Mouse (Mus musculus): ENCODE data around the gene Ppp4r3b. TPM values are rescaled to one million over a fixed set of nuclear protein-coding genes. Genes with fewer than 3 reads are reported as not detected.

The Ppp4r3b gene
- polyA plus RNA-seq, 1 experiment from 2014 or later, result 126 TPM

- no peaks in the 10 kb centered on the region for H3K27me3 ChIP-seq
- no peak overlapping the region for H3K9ac ChIP-seq (replicated peaks)
- H3K36me3 ChIP-seq, result peaks cover 19% of the 10 kb centered on the region
- no peak overlapping the region for H3K4me3 ChIP-seq
- H3K4me1 ChIP-seq, result peaks cover 2% of the 10 kb centered on the region; the same call in 1 of the 2 replicates
- H3K9me3 ChIP-seq, result no peaks in the 10 kb centered on the region
- H3K4me2 ChIP-seq (replicated peaks), result no peak overlapping the region
- H3K27ac ChIP-seq (replicated peaks), result no peak overlapping the region
- WGBS, result 92% methylated on average over 1 of the region's 1 CpGs
- ATAC-seq (ENCODE audit: low FRiP score, low read depth), result no peak
Observed at GRCm38 (mm10) chr11:29239353-29239752, 66.7 kb downstream of the Ppp4r3b start.

- no peaks in the 10 kb centered on the region for H3K9me3 ChIP-seq
- no peak overlapping the region for H3K27ac ChIP-seq (replicated peaks)
- H3K4me3 ChIP-seq, result no peak overlapping the region
- no peak overlapping the region for H3K9ac ChIP-seq (replicated peaks)
- 63% methylated on average over 4 of the region's 4 CpGs for WGBS
- H3K36me3 ChIP-seq, result peaks cover 19% of the 10 kb centered on the region
- H3K4me1 ChIP-seq, result peaks cover 17% of the 10 kb centered on the region
- ATAC-seq (ENCODE audit: low FRiP score, low read depth), result no peak
- H3K27me3 ChIP-seq, result no peaks in the 10 kb centered on the region
- no peak overlapping the region for H3K4me2 ChIP-seq (replicated peaks)
Observed at GRCm38 (mm10) chr11:29241961-29242360, 69.3 kb downstream of the Ppp4r3b start.

- H3K36me3 ChIP-seq, result peaks cover 16% of the 10 kb centered on the region
- ATAC-seq (ENCODE audit: low FRiP score, low read depth), result no peak
- WGBS, result 67% methylated on average over 4 of the region's 4 CpGs
Observed at GRCm38 (mm10) chr11:29245988-29246387, 73.3 kb downstream of the Ppp4r3b start.

DNA sequence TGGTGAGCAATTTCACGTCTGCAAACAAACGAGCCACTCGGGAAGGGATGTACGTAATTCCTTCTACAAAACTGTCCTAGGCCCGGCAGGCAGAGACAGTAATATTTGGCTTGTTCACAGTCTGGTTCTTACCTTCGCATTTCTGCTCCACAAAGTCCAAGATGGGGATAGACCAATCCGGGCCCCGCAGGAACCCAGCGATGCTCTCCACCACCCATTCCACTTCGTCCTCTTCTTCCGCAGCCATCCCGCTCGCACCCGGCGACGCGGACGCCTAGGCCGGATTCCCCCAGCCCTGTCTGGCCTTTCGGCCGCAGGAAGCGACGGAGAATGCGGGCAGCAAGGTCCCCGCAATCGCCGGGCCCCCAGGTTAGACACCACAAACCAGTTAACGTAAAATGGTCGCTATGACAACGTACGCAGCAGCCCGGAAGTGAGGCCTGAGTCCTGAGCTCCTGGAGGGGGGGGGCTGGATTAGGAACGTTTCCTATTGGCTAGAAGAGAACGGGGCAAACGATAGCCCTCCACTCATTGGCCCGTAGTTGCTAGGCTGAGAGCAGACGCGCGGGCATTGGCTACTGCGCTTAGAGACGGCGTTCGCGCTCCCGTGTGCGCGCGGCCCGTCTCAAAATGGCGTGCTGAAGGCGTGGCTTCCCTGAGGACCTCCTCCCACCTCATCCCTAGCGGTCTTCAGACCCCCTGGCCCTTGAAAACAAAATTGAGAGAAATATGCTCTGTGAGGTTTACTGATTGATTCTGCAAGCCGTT lies 74.4 kb downstream of the Ppp4r3b start, which contains the start of gene Cfap36:
Gene Cfap36 (minus strand): TSS at position 527 of the 768 bp plus-strand sequence.
- Histone ChIP-seq H3K27ac (replicated peaks) (peak within 1 kb of the TSS; percentile 81), H3K9me3 (no peaks in the 10 kb centered on the region), H3K9ac (replicated peaks) (peak within 1 kb of the TSS; percentile 77), H3K4me1 (peaks cover 17% of the 10 kb centered on the region), H3K4me3 (peak within 1 kb of the TSS; percentile 79), H3K27me3 (no peaks in the 10 kb centered on the region; the same call in 1 of the 2 replicates), H3K36me3 (peaks cover 10% of the 10 kb centered on the region), H3K4me2 (replicated peaks) (peak within 1 kb of the TSS; percentile 89)
- under 1% methylated on average over 53 of the region's 53 CpGs for WGBS
- ATAC-seq (ENCODE audit: low FRiP score, low read depth), result peak; percentile 100

More at GRCm38 (mm10) chr11:29245988-29246387, 73.3 kb downstream of the Ppp4r3b start:
- Histone ChIP-seq H3K4me3 (peak overlapping the region; percentile 79), H3K9ac (replicated peaks) (peak overlapping the region; percentile 77; the same call in 1 of the 2 replicates), H3K9me3 (no peaks in the 10 kb centered on the region), H3K27ac (replicated peaks) (no peak overlapping the region), H3K4me2 (replicated peaks) (peak overlapping the region; percentile 89), H3K27me3 (no peaks in the 10 kb centered on the region; the same call in 1 of the 2 replicates), H3K4me1 (peaks cover 17% of the 10 kb centered on the region)

GRCm38 (mm10) chr11:29247725-29248124 lies 75.0 kb downstream of the Ppp4r3b start:
- WGBS, result 93% methylated on average over 1 of the region's 1 CpGs
- H3K27me3 ChIP-seq, result no peaks in the 10 kb centered on the region; the same call in 1 of the 2 replicates
- H3K4me3 ChIP-seq, result peak overlapping the region; percentile 79
- no peak overlapping the region for H3K9ac ChIP-seq (replicated peaks)
- H3K4me1 ChIP-seq, result peaks cover 15% of the 10 kb centered on the region
- peak; percentile 10 for ATAC-seq (ENCODE audit: low FRiP score, low read depth)
- no peaks in the 10 kb centered on the region for H3K9me3 ChIP-seq
- H3K36me3 ChIP-seq, result peaks cover 4% of the 10 kb centered on the region; the same call in 1 of the 2 replicates
- H3K4me2 ChIP-seq (replicated peaks), result peak overlapping the region; percentile 89
- peak overlapping the region; percentile 25; the same call in 1 of the 2 replicates for H3K27ac ChIP-seq (replicated peaks)

GRCm38 (mm10) chr11:29248386-29248785 lies 75.7 kb downstream of the Ppp4r3b start:
- Histone ChIP-seq H3K4me2 (replicated peaks) (no peak overlapping the region), H3K27me3 (no peaks in the 10 kb centered on the region; the same call in 1 of the 2 replicates), H3K9me3 (no peaks in the 10 kb centered on the region), H3K4me1 (peaks cover 15% of the 10 kb centered on the region), H3K9ac (replicated peaks) (no peak overlapping the region), H3K4me3 (no peak overlapping the region), H3K27ac (replicated peaks) (no peak overlapping the region), H3K36me3 (0 out of 2 replicates have a peak, but pooled peaks cover 3% of the 10 kb centered on the region)
- no peak for ATAC-seq (ENCODE audit: low FRiP score, low read depth)
- 94% methylated on average over 5 of the region's 5 CpGs for WGBS

DNA sequence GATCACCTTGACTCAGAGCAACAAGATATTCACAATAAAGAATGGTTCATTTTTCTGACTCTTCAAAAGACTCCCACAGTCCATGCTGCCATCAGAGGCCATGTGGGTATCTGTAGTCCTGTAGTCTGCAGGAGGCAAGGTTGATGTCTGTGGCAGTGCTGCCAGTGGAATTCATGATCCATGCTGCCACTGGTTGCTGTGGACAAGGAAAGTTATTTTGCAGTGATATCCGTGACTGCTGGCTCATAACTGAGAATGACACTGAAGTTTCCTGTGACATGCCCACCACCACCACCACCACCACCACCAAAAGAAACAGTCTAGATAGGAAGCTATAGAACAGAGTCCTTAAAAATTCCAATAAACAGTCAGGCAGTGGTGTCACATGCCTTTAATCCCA lies 82.0 kb downstream of the Ppp4r3b start:
- H3K9ac ChIP-seq (replicated peaks), result no peak overlapping the region
- H3K4me2 ChIP-seq (replicated peaks), result no peak overlapping the region
- no peaks in the 10 kb centered on the region for H3K36me3 ChIP-seq
- 77% methylated on average over 1 of the region's 1 CpGs for WGBS
- no peaks in the 10 kb centered on the region for H3K27me3 ChIP-seq
- H3K4me3 ChIP-seq, result no peak overlapping the region
- no peak for ATAC-seq (ENCODE audit: low FRiP score, low read depth)
- H3K4me1 ChIP-seq, result no peaks in the 10 kb centered on the region
- no peak overlapping the region for H3K27ac ChIP-seq (replicated peaks)
- H3K9me3 ChIP-seq, result no peaks in the 10 kb centered on the region

GRCm38 (mm10) chr11:29267824-29268223 lies 95.1 kb downstream of the Ppp4r3b start:
- Histone ChIP-seq H3K27ac (replicated peaks) (no peak overlapping the region), H3K4me1 (no peaks in the 10 kb centered on the region), H3K4me3 (no peak overlapping the region), H3K36me3 (no peaks in the 10 kb centered on the region), H3K4me2 (replicated peaks) (no peak overlapping the region), H3K27me3 (no peaks in the 10 kb centered on the region), H3K9ac (replicated peaks) (no peak overlapping the region), H3K9me3 (no peaks in the 10 kb centered on the region)
- 31% methylated on average over 3 of the region's 3 CpGs for WGBS
- no peak for ATAC-seq (ENCODE audit: low FRiP score, low read depth)

Other genes starting within 250 kb of the Ppp4r3b start
- gene Pnpt1, start 42.1 kb upstream of the Ppp4r3b start, polyA plus RNA-seq (2016; fragmentation: Nextera tagmentation; extraction: Ambion mirVana), result 32.5 and 33.0 TPM in 2 replicates
- 88.1 and 88.3 TPM in 2 replicates for gene Cfap36, start 74.5 kb downstream of the Ppp4r3b start, polyA plus RNA-seq (2016; fragmentation: Nextera tagmentation; extraction: Ambion mirVana)
- 76.4 and 89.5 TPM in 2 replicates for gene Ccdc88a, start 200.8 kb downstream of the Ppp4r3b start, polyA plus RNA-seq (2016; fragmentation: Nextera tagmentation; extraction: Ambion mirVana)

Measured in midbrain, embryonic 12.5 days (tissue).